Mouse (Mus musculus): ENCODE measurements around the gene Mylip.

Mylip gene

GRCm38 (mm10) chr13:45391854-45392454, 2.4 kb downstream of the Mylip start:
- DNase-seq, result peak; percentile 26 to 37

GRCm38 (mm10) chr13:45394221-45394768, 4.8 kb downstream of the Mylip start:
- DNase-seq, result no peak

DNA sequence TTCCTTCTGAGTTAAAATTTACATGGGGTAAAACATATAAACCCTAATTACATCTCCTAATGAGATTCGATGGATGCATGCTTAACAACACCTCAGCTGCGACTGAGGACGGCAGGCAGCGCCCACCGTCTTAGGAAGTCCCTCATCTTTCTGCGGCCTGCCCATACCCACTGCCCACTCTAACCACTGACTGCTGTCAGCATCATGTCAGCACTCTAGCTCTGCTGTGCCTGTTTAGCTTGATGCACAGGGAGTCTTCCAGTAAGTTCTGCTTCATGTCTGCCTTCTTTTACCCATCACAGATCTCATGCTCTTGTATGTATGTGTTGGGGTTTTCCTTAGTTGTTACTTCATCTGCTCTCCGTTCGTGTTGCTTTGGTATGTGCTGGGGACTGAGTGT, 7.2 kb downstream of the Mylip start:
- DNase-seq, result no peak

DNA sequence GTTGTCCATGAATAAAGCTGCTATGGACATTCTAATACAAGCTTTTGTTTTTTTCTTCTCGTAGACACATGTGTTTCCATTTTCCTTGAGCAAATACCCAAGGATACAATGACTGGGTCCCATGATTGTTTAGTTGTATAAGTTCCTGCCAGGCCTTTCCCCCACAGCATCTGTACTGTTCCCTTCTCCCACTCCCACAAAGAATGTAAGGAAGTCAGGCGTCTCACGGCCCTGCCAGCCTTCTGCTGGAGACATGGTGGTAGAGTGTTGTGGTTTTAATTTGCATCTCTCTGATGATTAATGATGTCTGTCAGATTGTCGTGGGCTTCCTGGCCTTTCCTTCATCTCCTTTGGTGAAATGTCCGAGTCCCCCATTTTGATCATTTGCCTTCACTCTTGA, 7.7 kb downstream of the Mylip start:
- no peak for DNase-seq

DNA sequence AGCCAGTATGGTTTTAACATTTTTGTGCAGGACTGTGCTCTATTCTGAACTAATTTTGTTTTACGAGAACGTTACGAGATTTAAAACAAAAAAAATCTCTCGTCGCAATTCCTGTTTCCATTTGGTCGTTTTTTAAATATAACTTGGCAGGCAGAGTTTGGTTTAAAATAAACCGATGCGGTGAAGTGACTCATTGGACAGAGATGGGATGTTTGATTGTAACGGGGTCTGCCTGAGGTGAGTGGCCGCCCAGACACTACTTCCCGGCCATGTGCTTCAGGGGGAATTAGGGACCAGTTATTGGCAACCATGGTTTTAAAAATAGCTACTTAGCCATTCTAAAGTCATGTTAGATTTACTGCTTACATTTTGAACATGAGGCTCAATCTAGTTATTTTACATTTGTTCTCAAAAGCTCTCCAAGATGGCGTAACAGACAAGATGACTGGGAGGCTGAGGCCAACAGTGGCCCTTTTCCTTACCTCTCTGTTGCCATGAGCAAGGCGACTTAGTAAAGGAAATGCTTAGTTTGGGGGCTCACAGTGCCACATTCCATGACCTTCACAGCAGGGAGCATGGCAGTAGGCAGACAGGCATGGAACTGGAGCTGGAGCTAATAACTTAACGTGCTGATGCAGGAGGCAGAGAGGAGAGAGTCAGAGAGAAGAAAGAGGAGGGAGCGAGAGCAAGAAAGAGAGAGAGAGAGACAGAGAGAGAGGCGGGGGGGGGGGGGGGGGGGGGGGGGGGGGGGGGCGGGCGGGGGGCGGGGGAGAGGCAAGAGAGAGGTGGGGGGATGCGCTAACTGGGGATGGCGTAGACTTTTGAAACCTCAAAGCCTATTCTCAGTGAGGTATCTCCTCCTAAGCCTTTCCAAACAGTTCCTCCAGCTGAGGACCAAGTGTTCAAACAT, 8.6 kb downstream of the Mylip start:
- no peak for DNase-seq

- DNase-seq, result peak in 1 of 2 experiments; percentile 43
Observed at GRCm38 (mm10) chr13:45400700-45401099, 11.2 kb downstream of the Mylip start.

- DNase-seq, result no peak
Observed at GRCm38 (mm10) chr13:45401816-45402215, 12.3 kb downstream of the Mylip start.

GRCm38 (mm10) chr13:45402316-45403039, 12.9 kb downstream of the Mylip start:
- no peak for DNase-seq

DNA sequence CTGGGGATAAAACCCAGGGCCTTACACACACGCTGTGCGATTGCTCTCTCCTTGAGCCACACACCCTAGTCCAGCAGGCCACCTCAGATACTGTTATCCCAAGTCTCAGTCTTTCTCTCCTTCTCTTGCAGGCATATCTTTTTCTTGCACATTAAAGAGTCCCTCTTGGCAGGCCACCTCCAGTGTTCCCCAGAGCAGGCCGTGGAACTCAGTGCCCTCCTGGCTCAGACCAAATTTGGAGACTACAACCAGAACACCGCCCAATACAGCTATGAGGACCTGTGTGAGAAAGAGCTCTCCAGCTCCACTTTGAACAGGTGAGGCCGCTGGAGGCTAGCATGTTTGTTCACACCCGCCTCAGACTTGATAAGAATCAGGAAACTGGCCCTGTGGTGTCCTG, 14.7 kb downstream of the Mylip start:
- no peak for DNase-seq

- DNase-seq, result no peak
Observed at GRCm38 (mm10) chr13:45405194-45405810, 15.8 kb downstream of the Mylip start.

DNA sequence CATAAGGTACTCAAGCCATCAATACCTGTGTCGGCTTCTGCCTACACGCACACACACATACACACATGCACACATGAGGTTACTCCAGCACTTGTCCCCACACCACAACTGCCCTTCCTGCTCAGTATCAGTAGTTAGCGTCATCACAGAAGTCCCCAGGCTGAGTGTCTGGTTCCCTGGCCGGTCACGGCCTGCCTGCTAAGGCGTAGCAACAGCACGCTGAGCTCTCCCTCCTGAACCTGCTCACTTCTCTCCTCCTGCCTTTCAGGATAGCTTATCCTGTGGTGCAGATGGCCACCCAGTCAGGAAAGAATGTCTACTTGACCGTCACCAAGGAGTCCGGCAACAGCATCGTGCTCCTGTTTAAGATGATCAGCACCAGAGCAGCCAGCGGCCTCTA, 16.7 kb downstream of the Mylip start:
- DNase-seq, result no peak

- DNase-seq, result no peak
Observed at GRCm38 (mm10) chr13:45406703-45407102, 17.2 kb downstream of the Mylip start.

DNA sequence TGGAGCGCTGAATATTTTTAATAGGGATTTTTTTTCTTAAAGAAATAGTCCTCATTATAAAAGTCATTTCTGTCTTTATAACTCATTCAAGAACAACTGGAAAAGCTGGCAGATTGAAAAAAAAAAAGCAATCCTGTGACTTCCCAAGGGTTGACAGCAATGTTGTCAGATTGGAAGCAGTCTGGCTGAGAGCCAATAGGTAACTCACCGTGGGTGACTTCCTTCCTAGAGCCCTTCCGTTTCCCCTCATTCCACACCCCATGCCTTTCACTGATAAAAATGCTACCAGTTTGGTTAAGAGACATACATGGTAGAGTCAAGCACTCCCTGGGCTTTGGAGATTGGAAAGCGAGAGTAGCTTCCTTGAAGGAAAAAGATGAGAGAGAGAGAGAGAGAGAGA, 21.4 kb downstream of the Mylip start:
- DNase-seq, result no peak

- DNase-seq, result no peak
Observed at GRCm38 (mm10) chr13:45413066-45413465, 23.5 kb downstream of the Mylip start.

DNA sequence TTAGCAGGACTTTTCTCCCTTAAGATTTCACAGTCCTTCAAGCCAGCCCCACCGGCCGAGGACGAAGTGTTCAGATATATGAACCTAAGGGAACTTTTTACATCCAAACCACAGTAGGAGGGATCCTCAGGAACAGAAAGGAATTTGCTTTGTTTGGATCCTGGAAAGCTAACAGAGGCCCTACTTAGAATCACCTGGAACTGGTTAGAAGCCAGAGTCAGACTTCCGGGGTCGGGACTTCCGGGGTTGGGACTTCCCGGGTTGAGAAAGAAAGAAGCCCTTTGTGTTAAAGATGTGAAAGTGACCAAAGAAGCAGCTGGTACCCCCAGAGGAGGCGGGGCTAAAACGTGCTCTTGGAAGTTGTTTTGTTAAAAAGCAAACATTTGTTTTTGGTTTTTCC, 24.5 kb downstream of the Mylip start:
- DNase-seq, result no peak

DNA sequence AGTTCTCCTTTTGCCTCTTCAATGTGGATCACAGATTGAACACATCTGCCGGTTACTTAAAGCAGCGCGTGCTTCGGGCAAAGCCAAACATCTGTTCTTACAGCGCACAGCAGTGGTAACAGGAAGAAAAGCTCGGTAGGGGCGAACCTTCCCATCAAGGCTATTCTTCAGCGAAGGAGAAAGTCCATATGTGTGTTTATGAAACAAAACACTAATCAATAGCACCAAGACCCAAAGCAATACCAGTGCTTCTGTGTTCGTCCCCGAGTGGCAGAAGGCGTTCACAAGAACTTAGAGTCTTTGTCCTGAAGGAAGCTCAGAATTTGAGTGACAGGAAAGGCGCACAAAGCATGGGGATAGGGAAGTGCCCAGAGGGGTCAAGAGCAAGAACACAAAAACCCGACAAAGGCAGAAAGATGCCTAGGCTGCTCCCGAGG, 27.1 kb downstream of the Mylip start:
- no peak for DNase-seq

GRCm38 (mm10) chr13:45418986-45419385, 29.4 kb downstream of the Mylip start:
- DNase-seq, result no peak

- DNase-seq, result peak; percentile 70
Observed at GRCm38 (mm10) chr13:45422251-45422650, 32.7 kb downstream of the Mylip start.

- peak; percentile 62 to 67 for DNase-seq
Observed at GRCm38 (mm10) chr13:45422709-45423108, 33.2 kb downstream of the Mylip start.

DNA sequence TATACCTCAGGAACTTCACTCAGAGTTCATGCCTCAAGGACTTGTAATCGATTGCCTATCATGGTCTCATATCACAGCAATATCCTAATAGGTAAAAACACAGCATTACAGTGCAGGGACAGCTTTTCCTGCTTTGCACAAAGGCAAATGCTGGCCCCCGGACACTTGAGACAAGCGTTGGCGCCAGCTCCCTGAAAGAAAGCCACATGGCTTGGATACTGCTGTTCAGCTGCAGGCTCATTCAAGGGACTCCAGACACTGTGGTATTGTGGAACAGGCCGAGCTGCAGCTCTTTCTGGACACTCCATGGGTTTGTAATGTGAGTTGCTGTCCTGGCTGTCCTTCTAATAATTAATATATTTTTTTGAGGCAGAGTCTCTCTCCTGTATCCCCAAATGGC, 34.4 kb downstream of the Mylip start:
- peak; percentile 39 to 52 for DNase-seq

DNA sequence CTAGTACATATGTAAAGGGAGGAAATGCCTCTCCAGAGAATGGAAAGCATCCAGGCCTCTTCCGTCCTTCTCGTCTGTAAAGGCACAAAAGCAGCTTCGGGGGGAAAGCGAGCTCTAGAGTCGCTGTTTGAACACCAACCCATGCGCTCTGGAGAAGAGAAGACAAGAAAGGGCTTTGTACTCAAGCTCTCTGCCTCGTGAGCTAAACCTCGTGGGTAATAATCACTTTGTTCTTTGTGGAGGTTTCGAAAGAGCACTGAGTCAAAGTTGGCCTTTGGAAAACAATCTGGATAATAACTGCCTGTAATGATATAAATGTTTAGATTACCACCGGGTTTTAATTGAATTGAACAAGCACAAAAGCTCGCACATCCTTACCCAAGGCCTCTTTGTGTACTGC, 39.7 kb downstream of the Mylip start:
- no peak for DNase-seq

DNA sequence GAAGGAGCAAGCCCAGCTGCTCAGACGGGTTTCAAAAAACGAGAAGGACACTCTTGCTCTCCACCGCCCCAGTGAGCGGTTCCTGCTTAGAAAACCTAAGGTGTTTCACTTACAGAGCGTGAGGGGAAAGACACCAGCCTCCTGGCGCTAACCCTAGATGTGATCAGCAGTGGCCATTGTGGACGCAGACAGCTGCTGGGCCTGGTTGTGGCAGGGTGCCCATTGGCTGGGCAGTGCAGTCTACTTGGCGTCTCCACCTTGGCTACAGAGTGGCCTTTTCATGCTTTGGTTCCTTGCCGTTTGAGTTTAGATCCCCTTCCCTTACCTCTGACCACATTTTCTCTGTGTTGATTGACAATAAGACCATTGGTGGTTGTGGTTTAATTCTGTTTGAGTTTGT, 47.6 kb downstream of the Mylip start:
- peak; percentile 89 to 91 for DNase-seq

- no peak for DNase-seq
Observed at GRCm38 (mm10) chr13:45438853-45439252, 49.3 kb downstream of the Mylip start.
